Mouse (Mus musculus): ENCODE results near the gene Dmbx1. TPM values are rescaled to one million over a fixed set of nuclear protein-coding genes. Genes with fewer than 3 reads are reported as not detected.

The Dmbx1 gene
- total RNA-seq (2015) (not detected in 2 replicates), total RNA-seq (2017) (not detected in 2 replicates)

- ATAC-seq (replicated peaks; ENCODE audit: poor library complexity) = peak; percentile 49
Observed at GRCm38 (mm10) chr4:115939295-115940102, at the start of gene Dmbx1. Dmbx1 (minus strand) TSS chr4:115939926.

GRCm38 (mm10) chr4:115989382-115989781, 49.7 kb upstream of the Dmbx1 start:
- no peak for ATAC-seq (replicated peaks; ENCODE audit: poor library complexity)

- ATAC-seq (replicated peaks; ENCODE audit: poor library complexity) = no peak
Observed at GRCm38 (mm10) chr4:115987858-115988530, 48.3 kb upstream of the Dmbx1 start.

- ATAC-seq (replicated peaks; ENCODE audit: poor library complexity) = no peak
Observed at GRCm38 (mm10) chr4:115987436-115987835, 47.7 kb upstream of the Dmbx1 start.

GRCm38 (mm10) chr4:115984967-115985366, 45.2 kb upstream of the Dmbx1 start:
- ATAC-seq (replicated peaks; ENCODE audit: poor library complexity) = peak; percentile 60

GRCm38 (mm10) chr4:115984111-115984510, 44.4 kb upstream of the Dmbx1 start:
- ATAC-seq (replicated peaks; ENCODE audit: poor library complexity) = peak; percentile 76

- ATAC-seq (replicated peaks; ENCODE audit: poor library complexity) = peak; percentile 88
Observed at GRCm38 (mm10) chr4:115980676-115981075, 41.0 kb upstream of the Dmbx1 start.

GRCm38 (mm10) chr4:115979437-115979836, 39.7 kb upstream of the Dmbx1 start:
- no peak for ATAC-seq (replicated peaks; ENCODE audit: poor library complexity)

GRCm38 (mm10) chr4:115978911-115979310, 39.2 kb upstream of the Dmbx1 start:
- ATAC-seq (replicated peaks; ENCODE audit: poor library complexity) = no peak

- no peak for ATAC-seq (replicated peaks; ENCODE audit: poor library complexity)
Observed at GRCm38 (mm10) chr4:115972543-115972942, 32.8 kb upstream of the Dmbx1 start.

GRCm38 (mm10) chr4:115964446-115964845, 24.7 kb upstream of the Dmbx1 start:
- no peak for ATAC-seq (replicated peaks; ENCODE audit: poor library complexity)

- no peak for ATAC-seq (replicated peaks; ENCODE audit: poor library complexity)
Observed at GRCm38 (mm10) chr4:115963751-115964150, 24.0 kb upstream of the Dmbx1 start.

- peak; percentile 24 for ATAC-seq (replicated peaks; ENCODE audit: poor library complexity)
Observed at GRCm38 (mm10) chr4:115962671-115963412, 23.1 kb upstream of the Dmbx1 start.

GRCm38 (mm10) chr4:115961991-115962390, 22.3 kb upstream of the Dmbx1 start:
- ATAC-seq (replicated peaks; ENCODE audit: poor library complexity) = no peak

GRCm38 (mm10) chr4:115959546-115959945, 19.8 kb upstream of the Dmbx1 start:
- no peak for ATAC-seq (replicated peaks; ENCODE audit: poor library complexity)

GRCm38 (mm10) chr4:115955494-115955775, 15.7 kb upstream of the Dmbx1 start:
- ATAC-seq (replicated peaks; ENCODE audit: poor library complexity) = no peak

- ATAC-seq (replicated peaks; ENCODE audit: poor library complexity) = no peak
Observed at GRCm38 (mm10) chr4:115954656-115955493, 15.1 kb upstream of the Dmbx1 start.

GRCm38 (mm10) chr4:115953559-115953958, 13.8 kb upstream of the Dmbx1 start:
- ATAC-seq (replicated peaks; ENCODE audit: poor library complexity) = no peak

GRCm38 (mm10) chr4:115952758-115953157, 13.0 kb upstream of the Dmbx1 start:
- peak; percentile 88 for ATAC-seq (replicated peaks; ENCODE audit: poor library complexity)

GRCm38 (mm10) chr4:115943669-115944314, 4.1 kb upstream of the Dmbx1 start:
- no peak for ATAC-seq (replicated peaks; ENCODE audit: poor library complexity)

All from megakaryocyte progenitor cell, adult 5-6 weeks (primary cell).